Mouse (Mus musculus): ENCODE measurements at regions not wholly inside any gene's neighbourhood (a gene's known extent, or its start where the extent isn't known, plus 50 kb on each side); places are given as distances from the start of the nearest gene placed in this dataset.

DNA sequence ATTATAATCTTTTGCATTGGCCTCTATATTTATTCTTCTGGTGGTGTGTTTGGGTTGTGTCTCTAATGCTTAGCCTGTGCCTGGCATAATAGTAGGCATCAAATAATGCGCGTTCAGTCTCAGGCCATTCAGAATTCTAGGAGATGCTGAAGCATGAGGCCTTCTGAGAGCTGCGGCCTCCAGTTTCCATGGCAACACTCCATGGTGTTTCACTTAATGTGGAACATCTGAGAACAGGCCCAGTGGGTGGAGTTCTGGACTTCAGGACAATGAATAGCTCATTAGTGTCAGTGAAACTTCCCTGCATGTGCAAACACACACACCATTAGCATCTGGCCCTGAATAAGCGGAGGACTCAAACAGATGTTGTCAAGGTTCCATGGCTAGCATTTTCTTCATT lies 426.5 kb downstream of the Ets1 start:
- Histone ChIP-seq H3K27me3 (ENCODE audit: insufficient read depth, low read length) (no peaks in the 10 kb centered on the region), H3K9me3 (replicated peaks) (no peaks in the 10 kb centered on the region), H3K4me3 (ENCODE audit: low read depth, low read length) (no peak overlapping the region), H3K36me3 (replicated peaks) (no peaks in the 10 kb centered on the region), H3K4me1 (ENCODE audit: insufficient read depth, low read depth, low read length) (no peaks in the 10 kb centered on the region)
- ATAC-seq (ENCODE audit: extremely low read depth, insufficient number of reproducible peaks, low FRiP score, poor library complexity, severe bottlenecking) (no peak), DNase-seq (ENCODE audit: low spot score) (no peak)
- TF ChIP-seq POLR2AphosphoS5 (IDR thresholded peaks at IDR 0.05; ENCODE audit: insufficient replicate concordance, low read depth, low read length) = no peak
- no peak for TF ChIP-seq GATA2 (IDR thresholded peaks at IDR 0.05; ENCODE audit: borderline replicate concordance, low read depth, low read length)
- no peak for TF ChIP-seq GATA1 (IDR thresholded peaks at IDR 0.05; ENCODE audit: borderline replicate concordance, low read length)

DNA sequence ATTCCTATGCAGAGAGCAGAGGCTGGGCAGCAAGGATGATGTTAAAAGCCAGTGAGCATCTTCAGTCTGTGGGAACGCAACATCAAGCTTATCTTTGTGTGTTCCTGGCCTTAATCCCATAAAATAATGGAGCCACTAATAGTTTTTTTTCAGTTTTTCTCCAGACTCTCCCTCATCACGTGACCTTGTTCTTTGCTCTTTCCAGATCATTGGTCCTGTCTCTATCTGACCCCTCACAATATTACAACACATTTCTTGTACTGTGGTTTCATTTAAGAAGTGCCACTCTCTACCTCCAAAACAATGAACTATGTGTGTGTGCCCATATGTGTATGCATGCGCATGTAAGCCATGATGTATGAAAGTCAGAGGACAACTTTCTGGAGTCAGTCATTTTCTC lies 429.3 kb downstream of the Ets1 start:
- Histone ChIP-seq H3K4me1 (ENCODE audit: insufficient read depth, low read depth, low read length) (no peaks in the 10 kb centered on the region), H3K27me3 (ENCODE audit: insufficient read depth, low read length) (no peaks in the 10 kb centered on the region), H3K9me3 (replicated peaks) (no peaks in the 10 kb centered on the region), H3K36me3 (replicated peaks) (no peaks in the 10 kb centered on the region), H3K4me3 (ENCODE audit: low read depth, low read length) (no peak overlapping the region)
- DNase-seq (ENCODE audit: low spot score) (no peak), ATAC-seq (ENCODE audit: extremely low read depth, insufficient number of reproducible peaks, low FRiP score, poor library complexity, severe bottlenecking) (no peak)
- TF ChIP-seq TAL1 (conservative IDR thresholded peaks at IDR 0.05; ENCODE audit: low read depth, low read length) = no peak
- no peak for TF ChIP-seq GATA2 (IDR thresholded peaks at IDR 0.05; ENCODE audit: borderline replicate concordance, low read depth, low read length)
- TF ChIP-seq POLR2AphosphoS5 (IDR thresholded peaks at IDR 0.05; ENCODE audit: insufficient replicate concordance, low read depth, low read length) = no peak
- TF ChIP-seq GATA1 (IDR thresholded peaks at IDR 0.05; ENCODE audit: borderline replicate concordance, low read length) = no peak
- TF ChIP-seq CTCF (IDR thresholded peaks at IDR 0.05; ENCODE audit: low read depth, low read length) = no peak

DNA sequence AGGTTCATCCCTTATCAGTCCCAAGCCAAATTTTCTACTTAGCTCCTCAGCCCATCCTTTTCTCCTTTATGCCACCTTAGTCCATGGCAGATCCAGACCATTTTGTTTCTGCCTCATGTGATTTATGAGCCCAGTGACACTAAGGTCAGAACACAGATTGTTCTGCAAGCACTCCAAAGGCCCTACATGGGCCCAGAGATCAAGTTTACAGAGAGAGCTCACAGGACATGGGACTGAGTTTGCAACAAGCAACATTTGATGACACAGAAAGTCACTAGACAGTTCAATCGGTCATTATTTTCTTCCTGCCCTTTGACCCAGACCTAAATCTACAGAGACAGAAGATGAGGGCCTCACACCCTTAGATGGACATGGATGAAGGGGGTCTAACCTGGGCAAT lies 431.5 kb downstream of the Ets1 start:
- Histone ChIP-seq H3K4me1 (ENCODE audit: insufficient read depth, low read depth, low read length) (no peaks in the 10 kb centered on the region), H3K27me3 (ENCODE audit: insufficient read depth, low read length) (no peaks in the 10 kb centered on the region), H3K9me3 (replicated peaks) (no peaks in the 10 kb centered on the region), H3K36me3 (replicated peaks) (no peaks in the 10 kb centered on the region), H3K4me3 (ENCODE audit: low read depth, low read length) (no peak overlapping the region)
- TF ChIP-seq CTCF (IDR thresholded peaks at IDR 0.05; ENCODE audit: low read depth, low read length) (no peak), GATA1 (IDR thresholded peaks at IDR 0.05; ENCODE audit: borderline replicate concordance, low read length) (no peak), POLR2AphosphoS5 (IDR thresholded peaks at IDR 0.05; ENCODE audit: insufficient replicate concordance, low read depth, low read length) (no peak), TAL1 (conservative IDR thresholded peaks at IDR 0.05; ENCODE audit: low read depth, low read length) (no peak), GATA2 (IDR thresholded peaks at IDR 0.05; ENCODE audit: borderline replicate concordance, low read depth, low read length) (no peak)
- no peak for ATAC-seq (ENCODE audit: extremely low read depth, insufficient number of reproducible peaks, low FRiP score, poor library complexity, severe bottlenecking)
- DNase-seq (ENCODE audit: low spot score) = no peak

GRCm38 (mm10) chr9:33070116-33070515 lies 434.1 kb downstream of the Ets1 start:
- no peaks in the 10 kb centered on the region for H3K4me1 ChIP-seq (ENCODE audit: insufficient read depth, low read depth, low read length)
- no peaks in the 10 kb centered on the region for H3K27me3 ChIP-seq (ENCODE audit: insufficient read depth, low read length)
- no peak overlapping the region for H3K4me3 ChIP-seq (ENCODE audit: low read depth, low read length)
- no peaks in the 10 kb centered on the region for H3K36me3 ChIP-seq (replicated peaks)
- ATAC-seq (ENCODE audit: extremely low read depth, insufficient number of reproducible peaks, low FRiP score, poor library complexity, severe bottlenecking) (no peak), DNase-seq (ENCODE audit: low spot score) (no peak)
- no peak for TF ChIP-seq GATA2 (IDR thresholded peaks at IDR 0.05; ENCODE audit: borderline replicate concordance, low read depth, low read length)
- TF ChIP-seq CTCF (IDR thresholded peaks at IDR 0.05; ENCODE audit: low read depth, low read length) = no peak
- TF ChIP-seq TAL1 (conservative IDR thresholded peaks at IDR 0.05; ENCODE audit: low read depth, low read length) = no peak
- no peak for TF ChIP-seq POLR2AphosphoS5 (IDR thresholded peaks at IDR 0.05; ENCODE audit: insufficient replicate concordance, low read depth, low read length)
- TF ChIP-seq GATA1 (IDR thresholded peaks at IDR 0.05; ENCODE audit: borderline replicate concordance, low read length) = no peak
- no peaks in the 10 kb centered on the region for H3K9me3 ChIP-seq (replicated peaks)

GRCm38 (mm10) chr9:33080271-33080670 lies 444.2 kb downstream of the Ets1 start:
- DNase-seq (ENCODE audit: low spot score) (no peak), ATAC-seq (ENCODE audit: extremely low read depth, insufficient number of reproducible peaks, low FRiP score, poor library complexity, severe bottlenecking) (no peak)
- no peaks in the 10 kb centered on the region for H3K9me3 ChIP-seq (replicated peaks)
- TF ChIP-seq GATA2 (IDR thresholded peaks at IDR 0.05; ENCODE audit: borderline replicate concordance, low read depth, low read length) = no peak
- no peak for TF ChIP-seq TAL1 (conservative IDR thresholded peaks at IDR 0.05; ENCODE audit: low read depth, low read length)
- TF ChIP-seq POLR2AphosphoS5 (IDR thresholded peaks at IDR 0.05; ENCODE audit: insufficient replicate concordance, low read depth, low read length) = no peak
- TF ChIP-seq GATA1 (IDR thresholded peaks at IDR 0.05; ENCODE audit: borderline replicate concordance, low read length) = no peak
- TF ChIP-seq CTCF (IDR thresholded peaks at IDR 0.05; ENCODE audit: low read depth, low read length) = no peak
- H3K27me3 ChIP-seq (ENCODE audit: insufficient read depth, low read length) = no peaks in the 10 kb centered on the region
- H3K36me3 ChIP-seq (replicated peaks) = no peaks in the 10 kb centered on the region
- no peak overlapping the region for H3K4me3 ChIP-seq (ENCODE audit: low read depth, low read length)
- no peaks in the 10 kb centered on the region for H3K4me1 ChIP-seq (ENCODE audit: insufficient read depth, low read depth, low read length)

DNA sequence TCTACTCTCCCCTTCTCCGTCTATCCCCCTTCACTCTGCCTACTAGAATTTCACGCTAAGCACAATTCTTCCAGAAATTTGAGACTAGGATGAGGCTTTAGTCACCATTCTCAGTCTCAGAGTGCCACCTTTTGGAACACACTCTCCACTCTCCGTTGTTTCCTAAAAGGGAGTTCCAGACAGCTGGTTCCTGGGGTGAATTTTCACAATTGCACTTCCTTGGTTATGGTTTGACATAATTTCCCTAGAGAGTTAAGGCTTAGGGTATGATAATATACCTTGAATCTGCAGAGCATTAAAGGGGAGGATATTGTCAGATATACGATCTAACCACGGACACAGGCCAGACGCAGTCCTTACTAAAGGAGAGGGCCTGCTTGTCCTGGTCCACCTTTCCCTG lies 444.8 kb downstream of the Ets1 start:
- Histone ChIP-seq H3K4me3 (ENCODE audit: low read depth, low read length) (no peak overlapping the region), H3K36me3 (replicated peaks) (no peaks in the 10 kb centered on the region), H3K27me3 (ENCODE audit: insufficient read depth, low read length) (no peaks in the 10 kb centered on the region), H3K9me3 (replicated peaks) (no peaks in the 10 kb centered on the region), H3K4me1 (ENCODE audit: insufficient read depth, low read depth, low read length) (no peaks in the 10 kb centered on the region)
- no peak for TF ChIP-seq GATA1 (IDR thresholded peaks at IDR 0.05; ENCODE audit: borderline replicate concordance, low read length)
- no peak for TF ChIP-seq POLR2AphosphoS5 (IDR thresholded peaks at IDR 0.05; ENCODE audit: insufficient replicate concordance, low read depth, low read length)
- ATAC-seq (ENCODE audit: extremely low read depth, insufficient number of reproducible peaks, low FRiP score, poor library complexity, severe bottlenecking) = no peak
- no peak for DNase-seq (ENCODE audit: low spot score)

DNA sequence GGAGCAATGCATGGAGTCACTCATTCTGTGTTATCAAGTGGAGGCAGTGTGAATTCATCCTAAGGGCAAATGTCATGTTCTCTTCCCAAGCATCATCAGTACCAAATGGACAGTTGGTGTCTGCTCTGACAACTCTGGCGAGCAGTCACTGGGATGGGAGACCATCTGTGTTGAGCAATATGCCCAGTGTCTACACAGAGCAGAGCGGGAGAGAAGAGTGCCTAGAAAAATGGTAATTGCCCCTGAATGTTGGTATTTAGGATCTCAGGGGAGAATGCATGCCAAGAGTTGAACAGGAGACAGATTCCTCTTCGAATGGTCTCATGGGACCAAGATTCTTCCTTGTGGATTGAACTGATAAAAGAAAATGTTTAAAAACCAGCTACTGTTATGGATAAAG lies 454.0 kb downstream of the Ets1 start:
- no peak overlapping the region for H3K4me3 ChIP-seq (ENCODE audit: low read depth, low read length)
- no peaks in the 10 kb centered on the region for H3K4me1 ChIP-seq (ENCODE audit: insufficient read depth, low read depth, low read length)
- H3K9me3 ChIP-seq (replicated peaks) = no peaks in the 10 kb centered on the region
- no peaks in the 10 kb centered on the region for H3K36me3 ChIP-seq (replicated peaks)
- no peak for TF ChIP-seq TAL1 (conservative IDR thresholded peaks at IDR 0.05; ENCODE audit: low read depth, low read length)
- no peak for TF ChIP-seq POLR2AphosphoS5 (IDR thresholded peaks at IDR 0.05; ENCODE audit: insufficient replicate concordance, low read depth, low read length)
- TF ChIP-seq GATA2 (IDR thresholded peaks at IDR 0.05; ENCODE audit: borderline replicate concordance, low read depth, low read length) = no peak
- TF ChIP-seq CTCF (IDR thresholded peaks at IDR 0.05; ENCODE audit: low read depth, low read length) = no peak
- no peak for TF ChIP-seq GATA1 (IDR thresholded peaks at IDR 0.05; ENCODE audit: borderline replicate concordance, low read length)
- DNase-seq (ENCODE audit: low spot score) (no peak), ATAC-seq (ENCODE audit: extremely low read depth, insufficient number of reproducible peaks, low FRiP score, poor library complexity, severe bottlenecking) (no peak)
- no peaks in the 10 kb centered on the region for H3K27me3 ChIP-seq (ENCODE audit: insufficient read depth, low read length)
